Mouse (Mus musculus) hindbrain, embryonic 11.5 days (tissue): ENCODE measurements around the gene Cacna1i. TPM values are rescaled to one million over a fixed set of nuclear protein-coding genes. Genes with fewer than 3 reads are reported as not detected.

Experiments used
- ATAC-seq: fragments of 200-750 bp; cut with Nextera tagmentation; 2 replicates; pipeline ENCODE4 v1.8.0; 2017; ENCODE audit warnings: mild to moderate bottlenecking, moderate TSS enrichment, moderate library complexity; ENCODE audit not compliant: low FRiP score
- DNase-seq: peaks from one replicate; pipeline ENCODE4 v3.0.0-alpha.2; 2015; ENCODE audit warnings: low spot score
- H3K27ac ChIP-seq: fragments of 300-500 bp; sonication (generic); 2 replicates; pipeline ENCODE4 v1.5.1; 2014; ENCODE audit warnings: mild to moderate bottlenecking, low read depth, low read length
- H3K27me3 ChIP-seq: fragments of 300-500 bp; sonication (generic); 2 replicates; pipeline ENCODE4 v1.6.1; 2014; ENCODE audit warnings: mild to moderate bottlenecking, low read length, moderate library complexity, mixed read lengths; ENCODE audit not compliant: control insufficient read depth, insufficient read depth
- H3K36me3 ChIP-seq: fragments of 300-500 bp; sonication (generic); 2 replicates; pipeline ENCODE4 v1.6.1; 2014; ENCODE audit warnings: mild to moderate bottlenecking, low read length, moderate library complexity, mixed read lengths; ENCODE audit not compliant: control insufficient read depth, insufficient read depth
- H3K4me1 ChIP-seq: fragments of 300-500 bp; sonication (generic); replicated peaks from 2 replicates; pipeline ENCODE4 v1.6.1; 2014; ENCODE audit warnings: low read length, mixed read lengths; ENCODE audit not compliant: control insufficient read depth, insufficient read depth
- H3K4me2 ChIP-seq: fragments of 300-500 bp; sonication (generic); replicated peaks from 2 replicates; pipeline ENCODE4 v1.6.1; 2014; ENCODE audit warnings: mild to moderate bottlenecking, low read depth, low read length
- H3K4me3 ChIP-seq: fragments of 300-500 bp; sonication (generic); 2 replicates; pipeline ENCODE4 v1.5.1; 2014; ENCODE audit warnings: low read depth, low read length
- H3K9ac ChIP-seq: fragments of 300-500 bp; sonication (generic); 2 replicates; pipeline ENCODE4 v1.6.1; 2014; ENCODE audit warnings: low read depth, low read length
- H3K9me3 ChIP-seq: fragments of 300-500 bp; sonication (generic); 2 replicates; pipeline ENCODE4 v1.6.1; 2016; ENCODE audit warnings: low read length; ENCODE audit not compliant: control insufficient read depth
- WGBS: fragments of 180-500 bp; shearing (Covaris S2); extraction: QIAGEN DNeasy Blood & Tissue Kit; methylation state at CpG from one replicate; pipeline ENCODE4 v1.1.7; 2014; 5-methylcytosine and 5-hydroxymethylcytosine counted together
- polyA plus RNA-seq: library from polyadenylated mRNA; unstranded; fragments of >200 nt; fragmentation: Nextera tagmentation; extraction: Ambion mirVana; gene quantifications from 2 replicates; pipeline ENCODE4 v1.2.1, GENCODE M21; 2014

Cacna1i gene
- polyA plus RNA-seq, 1 experiment from 2014 or later = 0.74 TPM

DNA sequence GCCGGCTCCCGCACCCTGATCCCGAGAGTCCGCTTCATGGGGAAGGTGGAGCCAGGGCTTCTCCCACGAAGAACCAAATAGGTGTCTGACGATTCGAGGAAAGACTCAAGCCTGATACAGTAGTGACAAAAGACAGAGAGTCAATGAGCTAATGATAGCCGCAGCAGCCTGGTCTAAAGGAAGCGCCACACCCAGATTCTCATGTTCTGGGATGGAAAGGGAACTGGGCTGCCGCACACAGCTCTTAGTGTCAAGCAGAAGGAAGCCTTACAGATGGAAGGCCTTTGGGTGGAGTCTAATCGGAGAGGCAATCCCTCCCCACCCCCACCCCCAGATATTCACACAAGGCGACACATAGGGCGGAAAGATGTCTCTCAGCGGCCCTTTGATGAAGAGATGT lies 104.8 kb downstream of the Cacna1i start:
- H3K4me1 ChIP-seq = no peaks in the 10 kb centered on the region
- DNase-seq (no peak), ATAC-seq (no peak)
- no peaks in the 10 kb centered on the region for H3K9me3 ChIP-seq
- no peak overlapping the region for H3K27ac ChIP-seq
- WGBS = 85% methylated on average over 14 of the region's 14 CpGs
- H3K36me3 ChIP-seq = no peaks in the 10 kb centered on the region
- no peaks in the 10 kb centered on the region for H3K27me3 ChIP-seq
- no peak overlapping the region for H3K4me2 ChIP-seq
- no peak overlapping the region for H3K4me3 ChIP-seq
- no peak overlapping the region for H3K9ac ChIP-seq

- ATAC-seq (no peak), DNase-seq (no peak)
- Histone ChIP-seq H3K9me3 (no peaks in the 10 kb centered on the region), H3K27ac (no peak overlapping the region), H3K36me3 (no peaks in the 10 kb centered on the region), H3K4me3 (no peak overlapping the region), H3K9ac (no peak overlapping the region), H3K27me3 (no peaks in the 10 kb centered on the region), H3K4me2 (no peak overlapping the region), H3K4me1 (no peaks in the 10 kb centered on the region)
- 74% methylated on average over 22 of the region's 22 CpGs for WGBS
Measured at GRCm38 (mm10) chr15:80395035-80395434, 108.0 kb downstream of the Cacna1i start.

GRCm38 (mm10) chr15:80399451-80399850 lies 112.4 kb downstream of the Cacna1i start:
- 84% methylated on average over 1 of the region's 1 CpGs for WGBS
- Histone ChIP-seq H3K36me3 (no peaks in the 10 kb centered on the region), H3K9me3 (no peaks in the 10 kb centered on the region), H3K27ac (no peak overlapping the region), H3K4me3 (no peak overlapping the region), H3K27me3 (no peaks in the 10 kb centered on the region), H3K4me2 (no peak overlapping the region), H3K9ac (no peak overlapping the region), H3K4me1 (no peaks in the 10 kb centered on the region; the same call in 1 of the 2 replicates)
- ATAC-seq (no peak), DNase-seq (no peak)

- H3K27ac ChIP-seq = no peak overlapping the region
- ATAC-seq = no peak
Measured at GRCm38 (mm10) chr15:80401387-80401898, 114.4 kb downstream of the Cacna1i start.

DNA sequence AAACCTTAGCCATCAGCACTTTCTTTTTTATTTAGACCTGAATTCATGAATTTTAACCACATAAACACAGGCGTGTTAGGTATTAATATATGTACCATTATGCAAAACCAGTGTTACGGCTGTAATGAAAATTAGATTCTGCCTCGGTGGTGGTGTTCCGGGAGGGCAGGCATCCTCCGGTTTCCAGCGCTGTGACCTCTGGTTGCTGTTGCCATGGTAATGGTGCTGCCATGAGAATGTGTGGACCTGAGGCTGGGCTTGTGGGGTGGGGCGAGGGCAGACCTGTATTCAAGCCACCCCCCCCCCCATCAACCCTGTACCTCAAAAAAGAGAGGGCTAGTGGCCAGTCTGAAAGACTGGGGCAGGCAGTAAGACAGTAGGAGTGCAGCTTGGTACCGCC lies 114.9 kb downstream of the Cacna1i start:
- Histone ChIP-seq H3K36me3 (no peaks in the 10 kb centered on the region), H3K4me3 (no peak overlapping the region), H3K9ac (no peak overlapping the region), H3K27me3 (no peaks in the 10 kb centered on the region), H3K27ac (no peak overlapping the region), H3K4me2 (no peak overlapping the region), H3K9me3 (no peaks in the 10 kb centered on the region), H3K4me1 (no peaks in the 10 kb centered on the region; the same call in 1 of the 2 replicates)
- DNase-seq (peak; percentile 31), ATAC-seq (no peak)
- 34% methylated on average over 8 of the region's 8 CpGs for WGBS

More at GRCm38 (mm10) chr15:80401387-80401898, 114.4 kb downstream of the Cacna1i start:
- 48% methylated on average over 2 of the region's 2 CpGs for WGBS
- Histone ChIP-seq H3K4me2 (no peak overlapping the region), H3K9me3 (no peaks in the 10 kb centered on the region), H3K36me3 (no peaks in the 10 kb centered on the region), H3K27me3 (no peaks in the 10 kb centered on the region), H3K4me3 (no peak overlapping the region), H3K4me1 (no peaks in the 10 kb centered on the region; the same call in 1 of the 2 replicates), H3K9ac (no peak overlapping the region)
- peak; percentile 6 for DNase-seq

- no peak for ATAC-seq
- Histone ChIP-seq H3K9ac (no peak overlapping the region), H3K4me2 (no peak overlapping the region), H3K27me3 (no peaks in the 10 kb centered on the region), H3K9me3 (no peaks in the 10 kb centered on the region), H3K27ac (no peak overlapping the region), H3K4me1 (no peaks in the 10 kb centered on the region), H3K4me3 (no peak overlapping the region), H3K36me3 (no peaks in the 10 kb centered on the region)
- no peak for DNase-seq
- WGBS = 56% methylated on average over 1 of the region's 1 CpGs
Measured at GRCm38 (mm10) chr15:80407873-80408272, 120.8 kb downstream of the Cacna1i start.

DNA sequence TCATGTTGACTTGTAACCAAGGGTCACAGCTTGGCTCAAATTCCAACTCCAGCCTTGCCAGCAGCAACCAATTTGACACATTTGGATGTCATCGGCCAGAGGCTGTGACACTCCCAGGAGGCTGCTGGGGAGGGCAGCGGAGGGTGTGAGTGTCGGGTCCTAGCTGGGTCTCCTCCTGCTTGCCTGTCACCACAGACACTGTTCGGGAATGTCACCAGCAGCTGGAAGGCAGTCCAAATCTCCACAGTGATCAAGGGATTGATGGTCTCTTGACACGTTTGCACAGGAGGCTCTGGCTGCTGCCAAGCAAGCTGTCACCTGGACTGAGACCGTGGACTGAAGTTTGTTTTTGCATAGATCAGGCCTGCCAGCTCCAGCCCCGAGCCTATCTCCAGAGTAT lies 123.6 kb downstream of the Cacna1i start:
- H3K4me3 ChIP-seq = no peak overlapping the region
- 58% methylated on average over 7 of the region's 7 CpGs for WGBS

GRCm38 (mm10) chr15:80413070-80413469 lies 126.0 kb downstream of the Cacna1i start:
- no peak for ATAC-seq
- Histone ChIP-seq H3K27ac (no peak overlapping the region), H3K4me1 (no peaks in the 10 kb centered on the region), H3K27me3 (no peaks in the 10 kb centered on the region), H3K4me3 (no peak overlapping the region), H3K36me3 (no peaks in the 10 kb centered on the region), H3K9ac (no peak overlapping the region), H3K4me2 (no peak overlapping the region), H3K9me3 (no peaks in the 10 kb centered on the region)
- 80% methylated on average over 4 of the region's 4 CpGs for WGBS
- no peak for DNase-seq

More for the DNA sequence above, 123.6 kb downstream of the Cacna1i start:
- H3K36me3 ChIP-seq = no peaks in the 10 kb centered on the region
- no peaks in the 10 kb centered on the region for H3K27me3 ChIP-seq
- H3K4me2 ChIP-seq = no peak overlapping the region
- DNase-seq (no peak), ATAC-seq (no peak)
- H3K4me1 ChIP-seq = no peaks in the 10 kb centered on the region
- H3K9me3 ChIP-seq = no peaks in the 10 kb centered on the region
- H3K9ac ChIP-seq = no peak overlapping the region
- no peak overlapping the region for H3K27ac ChIP-seq

DNA sequence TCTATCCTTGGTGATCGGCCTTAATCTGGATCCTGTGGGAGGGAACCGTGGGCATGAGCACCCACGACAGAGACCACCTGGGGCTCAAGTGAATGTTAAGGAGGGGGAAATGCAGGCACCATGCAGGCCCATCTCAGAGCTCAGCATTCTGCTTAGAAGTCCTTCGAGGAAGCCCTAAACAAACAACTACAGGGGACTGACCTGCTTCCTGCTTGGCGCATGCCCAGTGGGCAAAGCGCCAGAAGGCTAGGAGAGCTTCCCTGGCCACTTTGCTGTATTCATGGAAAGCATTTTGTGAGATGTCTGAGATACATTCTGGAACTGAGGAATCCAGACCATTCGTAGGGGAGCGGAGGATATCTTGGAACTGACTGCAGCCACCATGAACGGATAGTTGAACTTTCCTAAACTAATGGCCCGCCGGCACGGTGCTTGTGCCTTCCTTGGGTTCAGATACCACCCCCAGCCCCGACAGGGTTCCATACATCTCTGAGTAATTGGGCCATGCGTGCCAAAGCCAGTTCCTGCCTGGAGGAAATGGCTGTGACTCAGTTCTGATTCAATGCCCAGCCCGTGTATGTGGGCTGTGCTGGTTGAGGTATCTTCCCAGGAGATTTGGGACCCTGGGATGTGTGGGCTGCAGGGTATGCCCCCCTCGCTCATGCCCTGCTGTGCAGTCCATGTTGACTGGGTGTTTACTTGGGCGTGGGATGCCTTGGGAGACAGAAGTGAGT lies 127.1 kb downstream of the Cacna1i start:
- H3K4me1 ChIP-seq = no peaks in the 10 kb centered on the region
- no peak overlapping the region for H3K4me3 ChIP-seq
- H3K9me3 ChIP-seq = no peaks in the 10 kb centered on the region
- WGBS = 94% methylated on average over 17 of the region's 17 CpGs
- no peaks in the 10 kb centered on the region for H3K36me3 ChIP-seq
- no peak overlapping the region for H3K9ac ChIP-seq
- no peak overlapping the region for H3K27ac ChIP-seq
- DNase-seq (no peak), ATAC-seq (no peak)
- no peak overlapping the region for H3K4me2 ChIP-seq
- H3K27me3 ChIP-seq = no peaks in the 10 kb centered on the region
